Mouse (Mus musculus) small intestine, adult 2 months (tissue): ENCODE measurements around the gene Atg2b.

Experiments used
- CTCF ChIP-seq: fragments of 200-500 bp; IDR thresholded peaks from 2 replicates; pipeline ENCODE4 v1.5.1; 2012; ENCODE audit warnings: low read depth, mild to moderate bottlenecking, control low read depth, inconsistent platforms, low read length, moderate library complexity, mixed read lengths; ENCODE audit not compliant: insufficient replicate concordance, insufficient read length; ENCODE audit errors: extremely low read depth
- POLR2A ChIP-seq: fragments of 200-500 bp; IDR thresholded peaks from 2 replicates; pipeline ENCODE4 v1.6.1; 2012; ENCODE audit warnings: low read depth, mild to moderate bottlenecking, control low read depth, inconsistent platforms, low read length, moderate library complexity

GRCm38 (mm10) chr12:105678211-105678610, 6.8 kb downstream of the Atg2b start:
- no peak for TF ChIP-seq CTCF
- TF ChIP-seq POLR2A: no peak
